Mouse (Mus musculus): Measurements from ENCODE around the gene Mrps15. TPM values are rescaled to one million over a fixed set of nuclear protein-coding genes. Genes with fewer than 3 reads are reported as not detected.
"Not testable (repeated sequence)": the region's sequence is repeated elsewhere in the genome, so short reads cannot be mapped to it uniquely, and the experiment has no call there.

Gene Mrps15
- total RNA-seq, 2 experiments from 2014 or later: 76.6 to 90.3 TPM

DNA sequence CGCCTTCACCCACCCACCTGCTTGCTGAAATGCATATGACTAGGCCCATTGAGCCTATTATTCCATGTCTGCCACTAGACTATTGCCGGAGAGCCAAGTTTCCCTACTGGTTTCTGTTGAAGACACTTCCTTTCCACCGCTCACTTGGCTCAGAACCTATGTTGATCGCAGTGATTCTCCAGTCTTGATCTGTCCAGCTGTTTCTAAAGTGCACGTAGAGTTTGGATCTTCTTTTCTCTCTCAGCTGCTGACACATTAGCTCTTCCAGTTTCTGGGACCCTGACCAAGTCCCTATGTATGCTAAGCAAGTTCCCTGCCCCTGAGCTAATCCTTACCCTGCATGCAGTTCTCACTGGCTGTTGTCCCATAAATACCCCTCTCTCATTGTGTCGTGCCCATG is 31.1 kb downstream of the Mrps15 start:
- DNase-seq: no peak

DNA sequence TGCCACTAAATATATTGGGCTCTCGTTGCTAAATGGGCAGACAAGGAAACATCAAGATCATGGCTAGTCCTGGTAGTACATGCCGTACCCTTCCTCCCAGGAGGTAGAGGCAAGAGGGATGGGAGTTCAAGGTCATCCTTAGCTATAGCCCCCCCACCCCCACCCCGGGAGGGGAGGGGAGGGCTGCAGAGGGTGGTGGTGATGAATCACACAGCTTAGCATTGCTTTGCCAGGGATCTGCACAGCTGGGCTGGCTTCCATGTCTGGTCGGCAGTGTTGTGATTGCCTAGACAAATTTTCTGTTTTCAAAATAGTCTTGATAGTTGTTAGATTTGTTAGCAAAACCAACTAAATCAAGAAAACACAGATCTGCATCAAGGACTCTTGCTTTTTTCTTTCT is 32.5 kb downstream of the Mrps15 start:
- peak; percentile 35 to 68 for DNase-seq

DNA sequence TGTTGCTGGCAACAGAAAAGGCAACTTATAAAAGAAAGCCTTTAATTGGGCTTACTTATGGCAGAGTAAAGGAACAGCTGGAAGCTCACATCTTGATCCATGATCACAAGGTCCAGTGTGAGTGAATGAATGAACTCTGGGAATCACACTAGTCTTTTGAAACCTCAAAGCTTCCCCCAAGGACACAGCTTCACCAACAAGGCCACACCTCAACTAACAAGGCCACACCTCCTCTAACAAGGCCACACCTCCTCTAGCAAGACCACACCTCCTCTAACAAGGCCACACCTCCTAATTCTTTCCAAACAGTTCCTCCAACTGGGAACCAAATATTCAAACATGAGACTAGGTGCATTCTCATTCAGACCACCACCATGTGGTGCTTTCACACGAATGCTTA is 34.9 kb downstream of the Mrps15 start:
- DNase-seq: no peak

- DNase-seq: no peak
Observed at GRCm38 (mm10) chr4:126083021-126083420, 36.3 kb downstream of the Mrps15 start.

GRCm38 (mm10) chr4:126084382-126084781 is 37.7 kb downstream of the Mrps15 start:
- DNase-seq: no peak

DNA sequence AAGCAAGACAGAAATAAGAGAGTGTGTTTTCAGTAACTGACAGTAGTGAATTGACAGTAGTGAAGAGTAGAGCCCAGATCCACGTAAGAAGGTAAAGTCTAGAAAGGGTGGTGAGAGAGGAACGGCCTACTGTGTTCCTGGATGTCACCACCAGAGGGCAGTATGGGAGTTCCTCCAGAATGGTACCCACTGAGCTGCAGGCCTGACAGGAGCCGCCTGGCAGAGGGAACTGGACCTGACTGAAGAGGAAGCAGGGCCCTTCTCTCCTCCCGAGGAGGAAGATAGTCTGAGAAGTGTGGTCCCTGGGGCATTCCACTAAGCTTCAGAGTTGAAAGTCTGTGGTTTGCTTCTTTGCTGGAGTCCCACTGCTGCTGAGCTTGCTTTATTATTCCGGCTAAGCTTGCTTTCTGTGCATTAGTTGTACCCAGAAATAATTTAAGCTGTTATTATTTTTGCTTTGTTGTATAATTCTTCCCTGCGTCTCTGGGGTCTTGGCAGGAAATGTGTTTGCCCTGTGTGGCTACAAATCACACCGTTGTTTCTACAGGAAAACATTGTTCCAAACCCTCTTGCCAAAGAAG is 39.4 kb downstream of the Mrps15 start:
- DNase-seq: peak; percentile 84 to 87

GRCm38 (mm10) chr4:126090101-126090847 is 43.5 kb downstream of the Mrps15 start:
- DNase-seq: no peak

DNA sequence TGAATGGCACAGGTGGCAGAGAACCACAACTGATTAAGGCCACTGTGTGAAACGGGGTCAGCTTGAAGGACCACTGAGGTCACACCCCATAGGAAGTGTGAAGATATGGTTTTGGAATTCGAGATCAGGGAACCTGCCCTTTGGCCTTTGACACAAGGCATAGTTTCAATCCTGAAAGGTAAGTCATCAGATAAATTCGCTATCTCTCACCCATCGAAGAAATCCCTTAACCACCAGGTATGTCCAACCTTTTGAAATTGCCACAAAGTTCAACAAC is 44.1 kb downstream of the Mrps15 start:
- no peak for DNase-seq

DNA sequence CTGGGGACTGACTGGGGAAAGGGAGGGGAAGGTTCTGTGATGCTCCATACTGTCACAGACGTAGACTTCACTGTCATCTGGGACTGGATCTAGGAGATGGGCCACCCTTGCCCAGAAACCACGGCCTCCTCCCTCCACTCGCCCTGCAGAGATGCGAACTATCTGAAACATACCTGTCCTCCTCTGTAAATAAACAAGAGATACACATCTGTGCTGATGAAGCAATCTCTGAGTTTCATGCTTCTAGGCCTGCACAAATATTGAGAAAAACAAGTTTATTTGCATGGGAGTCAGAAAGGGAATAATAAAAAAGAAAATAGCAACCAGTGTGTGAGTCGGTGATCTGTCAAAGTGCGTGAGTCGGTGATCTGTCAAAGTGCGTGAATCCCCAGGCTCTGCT is 45.1 kb downstream of the Mrps15 start:
- no peak for DNase-seq

DNA sequence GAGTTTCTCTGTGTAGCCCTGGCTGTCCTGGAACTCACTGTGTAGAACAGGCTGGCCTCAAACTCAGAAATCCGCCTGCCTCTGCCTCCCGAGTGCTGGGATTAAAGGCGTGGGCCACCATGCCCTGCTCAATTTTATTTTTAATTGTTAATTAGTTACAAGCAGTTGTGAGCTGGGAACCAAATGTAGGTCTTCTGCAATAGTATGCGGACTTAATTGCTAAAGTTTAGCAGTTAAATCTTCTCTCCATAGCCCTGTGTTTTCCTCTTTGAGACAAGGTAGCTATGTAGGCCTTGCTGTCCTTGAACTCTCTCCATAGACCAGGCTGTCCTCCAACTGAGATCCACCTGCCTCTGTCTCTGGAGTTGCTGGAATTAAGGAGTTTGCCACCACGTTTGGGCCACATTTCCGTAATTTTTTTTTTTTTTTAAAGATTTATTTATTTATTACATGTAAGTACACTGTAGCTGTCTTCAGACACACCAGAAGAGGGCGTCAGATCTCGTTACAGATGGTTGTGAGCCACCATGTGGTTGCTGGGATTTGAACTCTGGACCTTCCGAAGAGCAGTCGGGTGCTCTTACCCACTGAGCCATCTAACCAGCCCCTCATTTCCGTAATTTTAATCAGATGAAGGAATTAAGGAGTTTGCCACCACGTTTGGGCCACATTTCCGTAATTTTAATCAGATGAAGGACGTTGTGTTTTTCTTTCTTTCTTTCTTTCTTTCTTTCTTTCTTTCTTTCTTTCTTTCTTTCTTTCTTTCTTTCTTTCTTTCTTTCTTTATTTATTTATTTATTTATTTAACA is 49.1 kb downstream of the Mrps15 start:
- not testable (repeated sequence) for DNase-seq

DNA sequence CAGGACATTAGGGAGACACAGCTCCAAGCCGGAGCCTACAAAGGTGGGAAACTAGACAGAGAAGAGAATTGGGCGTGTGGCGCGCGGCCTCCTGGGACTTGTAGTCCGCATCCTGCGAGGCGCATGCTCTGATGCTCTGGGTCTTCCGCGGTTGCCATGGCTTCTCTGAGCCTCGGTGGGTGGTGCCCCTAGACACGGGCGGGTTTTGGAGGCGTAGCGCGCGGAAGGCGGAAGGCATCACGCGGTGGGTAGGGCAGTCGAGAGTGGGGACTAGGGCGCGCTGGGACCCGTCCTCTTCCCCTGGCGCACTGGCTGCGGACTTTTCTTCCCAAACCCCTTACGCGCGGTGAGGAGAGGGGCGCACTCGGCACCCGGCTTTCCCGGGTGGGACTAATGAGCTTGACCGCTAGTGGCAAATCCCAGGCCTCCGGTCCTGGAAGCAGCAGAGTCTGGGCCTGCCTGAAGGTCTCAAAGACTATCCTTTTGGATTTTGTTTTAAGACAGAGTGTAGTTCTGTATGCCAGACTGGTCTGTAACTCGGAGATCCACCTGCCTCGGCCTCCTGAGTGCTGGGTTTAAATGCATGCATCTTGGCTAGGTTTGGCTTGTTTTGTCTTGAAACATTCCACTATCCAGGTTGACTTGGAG is 49.9 kb downstream of the Mrps15 start, which contains the start of gene Lsm10:
TSS of gene Lsm10 (plus strand) at position 160 of the 648 bp plus-strand sequence.
- peak; percentile 96 to 98 for DNase-seq

DNA sequence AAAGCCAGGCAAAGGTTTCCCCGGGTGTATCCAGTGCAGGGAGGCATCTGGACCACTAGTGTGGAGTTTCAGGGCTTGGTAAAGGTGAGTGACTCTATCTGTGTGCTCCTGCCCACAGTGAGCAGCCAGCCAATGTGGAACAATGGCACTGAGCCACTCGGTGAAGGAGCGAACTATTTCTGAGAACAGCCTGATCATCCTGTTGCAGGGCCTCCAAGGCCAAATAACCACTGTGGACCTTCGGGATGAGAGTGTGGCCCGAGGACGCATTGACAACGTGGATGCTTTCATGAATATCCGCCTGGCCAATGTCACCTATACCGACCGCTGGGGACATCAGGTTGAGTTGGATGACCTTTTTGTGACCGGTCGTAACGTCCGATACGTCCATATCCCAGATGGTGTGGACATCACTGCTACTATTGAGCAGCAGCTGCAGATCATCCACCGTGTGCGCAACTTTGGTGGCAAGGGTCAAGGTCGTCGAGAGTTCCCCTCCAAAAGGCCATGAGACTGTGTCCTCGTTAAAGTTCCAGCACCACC is 51.1 kb downstream of the Mrps15 start:
- peak in 1 of 2 experiments; percentile 52 for DNase-seq

DNA sequence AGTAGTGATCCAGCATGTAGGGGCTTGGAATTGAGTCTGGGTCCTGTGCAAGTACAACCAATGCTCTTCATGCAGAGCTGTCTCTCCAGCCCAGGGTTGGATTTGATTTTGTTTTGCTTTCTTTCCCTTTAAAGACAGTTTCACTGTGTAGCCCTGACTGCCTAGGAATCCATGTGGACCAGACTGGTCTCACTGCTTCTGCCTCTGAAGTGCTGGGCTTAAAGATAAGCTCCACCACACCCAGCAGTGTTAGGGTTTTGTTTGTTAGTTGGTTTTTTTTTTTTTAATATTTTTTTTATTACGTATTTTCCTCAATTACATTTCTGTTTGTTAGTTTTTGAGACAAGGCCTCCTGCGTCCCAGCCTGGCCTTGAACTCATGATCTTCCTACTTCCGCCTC is 52.6 kb downstream of the Mrps15 start:
- no peak for DNase-seq

GRCm38 (mm10) chr4:126100764-126101163 is 54.0 kb downstream of the Mrps15 start:
- DNase-seq: no peak

DNA sequence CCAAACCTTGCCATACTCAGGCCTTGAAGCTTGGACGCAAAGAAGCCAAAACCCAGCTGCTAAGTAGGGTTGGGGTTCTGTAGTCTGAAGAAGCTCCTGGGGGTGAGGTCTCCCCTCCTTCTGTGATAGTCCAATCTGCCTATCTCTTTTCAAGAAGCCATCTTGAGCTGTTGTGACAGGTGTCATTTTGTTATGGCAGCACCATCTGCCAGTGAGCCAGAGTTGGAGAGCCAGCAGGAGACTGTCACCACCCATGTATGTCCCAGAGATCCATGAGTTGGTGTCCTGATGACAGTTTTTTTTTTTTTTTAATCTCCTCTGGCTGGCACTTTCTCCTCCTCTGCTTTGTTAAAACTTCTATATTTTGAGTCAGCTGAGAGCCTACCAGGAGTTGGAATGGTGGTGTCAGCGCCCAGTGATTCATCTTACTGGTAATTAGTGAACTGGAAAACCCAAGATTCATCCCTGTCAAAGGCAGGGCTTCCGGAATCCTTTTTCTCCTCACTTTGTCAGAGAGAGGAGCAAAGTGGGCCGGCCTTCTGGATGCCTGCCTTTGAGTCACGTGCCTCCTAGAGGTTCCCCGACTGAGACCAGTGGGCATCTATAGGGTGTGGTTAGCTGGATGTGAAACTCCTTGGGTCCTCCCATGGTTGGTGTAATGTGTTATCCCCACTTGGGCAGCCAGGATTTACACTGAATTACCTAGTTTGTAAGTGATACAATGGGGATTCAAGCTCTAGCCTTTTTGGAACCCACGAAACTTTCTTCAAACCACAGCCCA is 55.5 kb downstream of the Mrps15 start:
- DNase-seq: peak; percentile 42 to 54

- DNase-seq: peak; percentile 96
Observed at GRCm38 (mm10) chr4:126103057-126103581, 56.4 kb downstream of the Mrps15 start.

DNA sequence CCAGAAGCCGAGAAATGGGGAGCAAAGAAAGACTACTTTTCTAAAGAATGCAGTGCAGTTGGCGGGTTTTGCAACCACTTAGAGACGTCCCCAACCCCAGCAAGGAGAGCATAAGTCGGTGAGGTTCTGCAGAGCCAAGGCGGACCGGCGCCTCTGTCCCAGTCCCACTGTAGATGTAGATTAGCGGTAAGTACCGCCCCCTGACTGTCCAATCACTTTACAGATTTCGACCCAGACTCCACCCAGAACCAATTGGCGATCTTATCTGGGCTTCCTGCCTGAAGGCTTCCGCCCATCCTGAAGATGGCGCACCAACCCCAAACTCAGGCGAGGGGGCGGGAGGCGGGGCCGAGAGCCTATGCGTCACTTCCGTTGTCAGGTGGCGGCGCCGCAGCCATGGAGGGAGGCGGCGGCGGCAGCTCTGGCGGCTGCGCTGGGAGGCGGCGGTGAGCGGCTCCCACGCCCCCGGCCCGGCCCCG is 56.9 kb downstream of the Mrps15 start, which contains the start of gene Stk40:
TSS of gene Stk40 (plus strand) at position 368 of the 479 bp plus-strand sequence.
- DNase-seq: peak; percentile 96

GRCm38 (mm10) chr4:126104261-126105075 is 57.7 kb downstream of the Mrps15 start:
- DNase-seq: peak; percentile 41 to 42

Data from adrenal gland, postnatal 36 days (tissue).